Mouse (Mus musculus) spleen, postnatal 0 days (tissue): ENCODE measurements around the gene Cisd2. TPM values are rescaled to one million over a fixed set of nuclear protein-coding genes. Genes with fewer than 3 reads are reported as not detected.

Experiments used
- polyA plus RNA-seq: library from polyadenylated mRNA; unstranded; fragments of >200 nt; fragmentation: Nextera tagmentation; extraction: Ambion mirVana; gene quantifications from 2 replicates; pipeline ENCODE4 v1.2.1, GENCODE M21; 2015

Gene Cisd2
- 41.9 and 42.6 TPM in 2 replicates for polyA plus RNA-seq

DNA sequence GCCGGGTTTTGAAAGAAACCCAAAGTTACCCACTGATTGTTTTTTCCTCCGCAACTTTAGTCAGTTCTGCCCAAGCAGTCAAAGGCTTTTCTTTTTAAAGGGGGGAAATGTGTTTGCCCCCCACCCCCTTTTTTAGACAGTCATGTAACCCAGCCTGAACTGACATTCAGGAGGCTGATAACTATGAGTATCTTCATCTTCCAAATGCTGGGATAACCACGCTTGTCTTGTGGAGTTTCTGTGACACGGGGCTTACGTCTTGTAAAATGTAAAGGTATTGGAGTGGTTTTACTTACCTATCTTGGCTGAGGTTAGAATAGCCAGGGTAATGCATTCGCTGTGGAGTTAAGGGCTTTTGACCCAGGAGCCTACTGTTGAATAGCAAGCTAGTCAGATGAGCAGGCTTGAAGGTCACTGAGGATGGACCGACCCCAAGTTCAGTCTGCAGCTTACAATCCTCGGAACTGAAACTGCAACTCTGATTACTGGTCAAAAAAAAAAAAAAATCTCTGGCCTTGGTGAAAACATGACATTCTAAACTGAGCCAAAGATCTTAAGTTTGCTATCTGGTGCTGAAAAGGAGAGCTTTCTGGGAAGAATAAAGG, at the start of gene Cisd2:
Cisd2 (minus strand) TSS at position 318 of the 605 bp plus-strand sequence.

DNA sequence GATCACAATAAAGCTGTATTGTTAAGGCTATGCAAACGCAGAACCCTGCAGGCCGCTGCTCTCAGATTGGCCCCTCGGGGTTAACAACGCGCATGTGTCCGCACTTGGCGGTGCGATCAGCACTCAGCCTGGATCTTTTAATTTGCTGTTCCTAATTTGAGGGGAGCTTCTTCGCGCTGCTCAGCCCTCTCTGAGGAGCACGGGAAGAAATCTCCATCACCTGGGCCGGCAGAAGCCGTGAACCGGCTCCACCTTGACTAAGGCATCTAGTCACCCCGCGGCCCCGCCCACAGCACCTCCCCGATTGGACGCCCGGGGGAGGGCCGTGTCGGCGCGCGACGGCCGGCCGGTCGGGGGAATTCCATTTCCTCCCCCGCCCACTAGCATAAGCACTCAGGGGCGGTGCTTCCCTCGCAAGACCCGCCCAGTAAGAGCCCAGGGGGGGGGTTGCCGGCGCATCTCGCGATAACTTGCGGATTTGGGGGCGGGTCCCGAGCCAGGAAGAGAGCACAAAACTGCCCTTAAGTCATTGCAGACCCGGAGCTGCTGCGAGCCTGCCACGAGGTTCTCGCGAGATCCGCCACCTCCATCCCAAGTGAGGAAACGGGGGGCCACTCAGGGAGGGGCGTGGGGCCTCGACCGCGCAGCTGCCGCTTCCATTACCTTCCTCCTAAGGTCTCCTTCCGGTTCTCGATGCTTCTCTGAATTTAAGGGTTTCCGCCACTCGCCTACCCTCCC, 14.2 kb upstream of the Cisd2 start, which contains the start of gene Ube2d3:
Ube2d3 (plus strand) TSS at position 392 of the 738 bp plus-strand sequence.

Other genes starting within 250 kb of the Cisd2 start
- gene Cenpe, start 211.4 kb downstream of the Cisd2 start, polyA plus RNA-seq, result 24.2 and 24.6 TPM in 2 replicates
- 0.91 and 3.0 TPM in 2 replicates for gene Bdh2, start 142.7 kb downstream of the Cisd2 start, polyA plus RNA-seq
- 0.23 and 0.72 TPM in 2 replicates for gene Slc9b2, start 116.2 kb downstream of the Cisd2 start, polyA plus RNA-seq
- gene Slc9b1, start 75.9 kb downstream of the Cisd2 start, polyA plus RNA-seq, result 0.14 TPM in 1 of 2 replicates, not detected in the other
- 280 and 292 TPM in 2 replicates for gene Ube2d3, start 14.2 kb upstream of the Cisd2 start, polyA plus RNA-seq
- 7.1 and 10.2 TPM in 2 replicates for gene Manba, start 61.7 kb upstream of the Cisd2 start, polyA plus RNA-seq